8 mouse cellular contexts compared by ENCODE assay signal in genomic region chr4:52985216-52985615, GRCm38 (mm10). TPM values are rescaled to one million over a fixed set of nuclear protein-coding genes. Genes with fewer than 3 reads are reported as not detected.
DNase-seq lines count a peak whose midpoint lies in the region; ATAC-seq and TF ChIP-seq lines count a peak whose summit lies in the region.
"Had no signal": no experiment of that assay in that cellular context is flagged by ENCODE, and none has a peak within 500 bp of the region (broad histone marks: within the 10 kb centered on the region; RNA-seq: fewer than 3 reads in every experiment).

No protein-coding gene starts in this region.

- no peak for TF ChIP-seq EP300 in CH12.LX (IDR thresholded peaks at IDR 0.05; ENCODE audit: low read length)

- no peak for ATAC-seq in activated CD4-positive, CD25-positive, alpha-beta regulatory T cell, adult 4 months

- peak; percentile 2 for DNase-seq in layer of hippocampus, adult 9-10 months (ENCODE audit: low spot score)
- no peak for DNase-seq in layer of hippocampus, postnatal 25 days (ENCODE audit: extremely low spot score in 1 of 2, low spot score in 1 of 2)
- DNase-seq in CH12.LX (ENCODE audit: extremely low read depth) = peak; percentile 54
- peak; percentile 65 for DNase-seq in brain, adult 2 months (ENCODE audit: low read depth, low spot score)
- peak; percentile 11 to 18 for DNase-seq in kidney, postnatal 4 days
- DNase-seq in lung, postnatal 14 days = no peak

- TF ChIP-seq RAD21 in CH12.LX (IDR thresholded peaks at IDR 0.05; ENCODE audit: low read depth, low read length) = peak; percentile 45

- in situ Hi-C loops in CH12.LX (cut with MboI; ENCODE audit: low pct_ligation_motif_present, low pct_unique_long_range_greater_than_20kb, low sequenced_read_pairs) = no loop called here

- TF ChIP-seq CTCF in CH12.LX (conservative IDR thresholded peaks at IDR 0.05 in 1 of 2, IDR thresholded peaks at IDR 0.05 in 1 of 2; ENCODE audit: low read depth in 2 of 2, low read length in 2 of 2) = peak in 1 of 2 experiments; percentile 66; a peak in 3 of 4 replicates

- H3K4me2 ChIP-seq in CH12.LX (ENCODE audit: insufficient read depth, low read depth, poor library complexity, severe bottlenecking) = no peak overlapping the region

- H3K4me1 ChIP-seq in CH12.LX (ENCODE audit: control insufficient read depth in 1 of 2, insufficient read depth in 2 of 2) = no peaks in the 10 kb centered on the region

- H3K9ac ChIP-seq in CH12.LX (ENCODE audit: insufficient read depth, low read depth) = no peak overlapping the region

- dilution Hi-C loops in CH12.LX (cut with MboI; ENCODE audit: extremely low pct_ligation_motif_present, extremely low pct_unique_long_range_greater_than_20kb, low sequenced_read_pairs) = no loop called here

- H3K4me3 ChIP-seq in CH12.LX (replicated peaks in 1 of 3; ENCODE audit: low read depth in 2 of 3, low read length in 2 of 3, poor library complexity in 1 of 3) = no peak overlapping the region

- TF ChIP-seq POLR2A in CH12.LX (IDR thresholded peaks at IDR 0.05; ENCODE audit: low read depth, low read length) = no peak

- no peaks in the 10 kb centered on the region for H3K79me2 ChIP-seq in CH12.LX (replicated peaks; ENCODE audit: control insufficient read depth, extremely low read depth, insufficient read depth, poor library complexity, severe bottlenecking)

- no peaks in the 10 kb centered on the region for H3K9me3 ChIP-seq in CH12.LX (replicated peaks; ENCODE audit: low read length)

- no peaks in the 10 kb centered on the region for H3K27me3 ChIP-seq in CH12.LX (replicated peaks)

- no peaks in the 10 kb centered on the region for H3K36me3 ChIP-seq in CH12.LX (replicated peaks in 1 of 2; ENCODE audit: control insufficient read depth in 1 of 2, insufficient read depth in 1 of 2, low read length in 1 of 2)

- no peak overlapping the region for H3K27ac ChIP-seq in CH12.LX (ENCODE audit: insufficient read depth, low read depth)

TF ChIP-seq in CH12.LX, 34 proteins besides CTCF, POLR2A, EP300 and RAD21:
- TF ChIP-seq SMC3 (IDR thresholded peaks at IDR 0.05; ENCODE audit: low read depth, low read length) (peak; percentile 27), KAT2A (IDR thresholded peaks at IDR 0.05; ENCODE audit: insufficient replicate concordance, low read length) (no peak), NRF1 (IDR thresholded peaks at IDR 0.05; ENCODE audit: low read depth, low read length) (no peak), MAFK (IDR thresholded peaks at IDR 0.05; ENCODE audit: insufficient replicate concordance, low read length) (no peak), E2F4 (IDR thresholded peaks at IDR 0.05; ENCODE audit: insufficient replicate concordance, low read depth, low read length) (no peak), ZKSCAN1 (IDR thresholded peaks at IDR 0.05; ENCODE audit: borderline replicate concordance, low read depth, low read length) (no peak), UBTF (IDR thresholded peaks at IDR 0.05; ENCODE audit: low read depth, low read length) (no peak), ZMIZ1 (IDR thresholded peaks at IDR 0.05; ENCODE audit: low read depth, low read length) (no peak)

RNA-seq across cellular contexts. Expression of gene Nipsnap3a, which starts 3.9 kb away (rescaled TPM):
- not detected for total RNA-seq in layer of hippocampus, postnatal 25 days (2021)
- not detected in 2 replicates for total RNA-seq in CH12.LX (2012; rRNA removed)
- total RNA-seq in CH12.LX (2014; rRNA removed) = not detected in 2 replicates
- not detected in 2 replicates for polyA plus RNA-seq in CH12.LX (2012; ENCODE audit: insufficient read length, low read depth)
- not detected for polyA plus RNA-seq in activated CD4-positive, CD25-positive, alpha-beta regulatory T cell, adult 4 months (2017; shearing (Covaris generic))
- polyA plus RNA-seq: intestine, embryonic 14.5 days had no signal

RNA-seq across cellular contexts. Expression of gene Olfr270, which starts 20.9 kb away (rescaled TPM):
- total RNA-seq in layer of hippocampus, postnatal 25 days (2021) = not detected
- total RNA-seq in CH12.LX (2012; rRNA removed) = not detected in 2 replicates
- total RNA-seq in CH12.LX (2014; rRNA removed) = not detected in 2 replicates
- polyA plus RNA-seq in CH12.LX (2012; ENCODE audit: insufficient read length, low read depth) = not detected in 2 replicates
- not detected for polyA plus RNA-seq in activated CD4-positive, CD25-positive, alpha-beta regulatory T cell, adult 4 months (2017; shearing (Covaris generic))
- polyA plus RNA-seq: intestine, embryonic 14.5 days had no signal

RNA-seq across cellular contexts. Expression of gene Nipsnap3b, which starts 26.5 kb away (rescaled TPM):
- 10 to 100 TPM; 14.4 to 17.6 TPM for total RNA-seq in layer of hippocampus, postnatal 25 days (2021)
- total RNA-seq in CH12.LX (2012; rRNA removed) (29.7 and 33.7 TPM in 2 replicates), CH12.LX (2014; rRNA removed) (89.1 and 97.4 TPM in 2 replicates)
- polyA plus RNA-seq in CH12.LX (2012; ENCODE audit: insufficient read length, low read depth) = 70.9 and 82.4 TPM in 2 replicates
- 10 to 100 TPM; 69.3 to 80.6 TPM for polyA plus RNA-seq in activated CD4-positive, CD25-positive, alpha-beta regulatory T cell, adult 4 months (2017; shearing (Covaris generic))

Comparison
In these comparisons a context has a peak if more than half of its experiments do, and no peak if none do; other contexts are left out.
1. DNase-seq: peak in layer of hippocampus, adult 9-10 months (single experiment), CH12.LX (single experiment), brain, adult 2 months (single experiment) and kidney, postnatal 4 days (2 of 2); none in layer of hippocampus, postnatal 25 days (0 of 2) and lung, postnatal 14 days (single experiment).